Mouse (Mus musculus): Measurements from ENCODE around the gene Sdf2. TPM values are rescaled to one million over a fixed set of nuclear protein-coding genes. Genes with fewer than 3 reads are reported as not detected.

Gene Sdf2
- total and polyA plus RNA-seq, 3 experiments = 61.4 to 119 (median 93.0) TPM

DNA sequence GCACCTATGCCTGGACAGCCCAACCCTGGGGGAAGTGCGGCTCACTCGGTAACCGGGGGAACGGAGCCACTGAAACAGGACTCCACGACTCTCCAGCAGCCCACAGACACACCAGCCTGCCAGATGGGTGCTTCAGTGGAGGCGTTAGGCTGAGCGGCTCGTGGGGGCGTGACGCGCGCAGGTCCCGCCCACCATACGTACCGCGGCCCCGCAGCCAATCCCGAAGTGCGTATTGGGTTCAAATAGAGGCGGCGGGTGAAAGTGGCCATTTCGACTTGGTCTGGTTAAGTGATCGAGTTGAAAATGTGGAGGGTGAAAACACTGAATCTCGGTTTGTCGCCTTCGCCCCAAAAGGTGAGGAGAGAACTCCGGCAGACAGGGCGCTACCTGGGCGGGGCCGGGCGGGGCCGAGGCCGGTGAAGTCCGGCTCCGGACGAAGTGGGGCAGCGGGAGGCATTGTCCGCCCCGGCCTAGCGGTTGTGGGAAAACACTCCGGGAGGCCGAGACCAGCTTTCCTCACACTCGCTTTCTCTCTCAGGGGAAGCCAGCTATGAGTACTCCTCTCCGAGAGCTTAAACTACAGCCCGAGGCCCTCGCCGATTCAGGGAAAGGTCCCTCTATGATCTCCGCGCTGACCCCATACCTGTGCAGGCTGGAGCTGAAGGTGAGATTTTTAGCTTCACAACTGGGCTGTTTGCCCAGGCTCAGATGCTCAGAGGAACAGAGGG lies 56.0 kb downstream of the Sdf2 start, which contains the start of gene Spag5:
Gene Spag5 (plus strand): TSS at position 173 of the 728 bp plus-strand sequence.
- TF ChIP-seq ZMIZ1 (IDR thresholded peaks at IDR 0.05; ENCODE audit: low read depth, low read length) = peak; percentile 98
- TF ChIP-seq MYC (IDR thresholded peaks at IDR 0.05; ENCODE audit: low read depth, low read length) = peak; percentile 13; the same call in 1 of the 2 replicates
- peak; percentile 98 for TF ChIP-seq NELFE (IDR thresholded peaks at IDR 0.05; ENCODE audit: low read depth, low read length)
- TF ChIP-seq RAD21 (IDR thresholded peaks at IDR 0.05; ENCODE audit: low read depth, low read length) = no peak
- no peak for TF ChIP-seq CTCF (conservative IDR thresholded peaks at IDR 0.05 in 1 of 2, IDR thresholded peaks at IDR 0.05 in 1 of 2; ENCODE audit: low read depth in 2 of 2, low read length in 2 of 2)
- TF ChIP-seq MXI1 (IDR thresholded peaks at IDR 0.05; ENCODE audit: low read depth, low read length) = peak; percentile 92
- peak; percentile 75 for TF ChIP-seq NRF1 (IDR thresholded peaks at IDR 0.05; ENCODE audit: low read depth, low read length)
- peak; percentile 89; the same call in 1 of the 2 replicates for TF ChIP-seq E2F4 (IDR thresholded peaks at IDR 0.05; ENCODE audit: insufficient replicate concordance, low read depth, low read length)
- no peak for TF ChIP-seq PAX5 (IDR thresholded peaks at IDR 0.05; ENCODE audit: low read length)
- peak; percentile 99 for TF ChIP-seq POLR2A (IDR thresholded peaks at IDR 0.05; ENCODE audit: low read depth, low read length)
- no peak for TF ChIP-seq JUN (IDR thresholded peaks at IDR 0.05; ENCODE audit: insufficient read depth, low read depth, low read length)
- TF ChIP-seq MAZ (IDR thresholded peaks at IDR 0.05; ENCODE audit: low read depth, low read length) = no peak; the same call in 1 of the 2 replicates
- TF ChIP-seq JUND (conservative IDR thresholded peaks at IDR 0.05; ENCODE audit: low read depth, low read length) = no peak
- peak; percentile 94 for TF ChIP-seq TBP (conservative IDR thresholded peaks at IDR 0.05; ENCODE audit: low read depth, low read length)
- TF ChIP-seq MEF2A (IDR thresholded peaks at IDR 0.05; ENCODE audit: borderline replicate concordance, low read depth, low read length) = peak; percentile 56; the same call in 1 of the 2 replicates
- peak; percentile 94 for TF ChIP-seq SIN3A (IDR thresholded peaks at IDR 0.05; ENCODE audit: low read length)
- TF ChIP-seq USF1 (IDR thresholded peaks at IDR 0.05; ENCODE audit: low read depth, low read length) = peak; percentile 16
- TF ChIP-seq POLR2AphosphoS2 (IDR thresholded peaks at IDR 0.05; ENCODE audit: low read depth, low read length) = peak; percentile 95
- no peak for TF ChIP-seq GABPA (IDR thresholded peaks at IDR 0.05; ENCODE audit: insufficient replicate concordance, low read depth, low read length)
- peak; percentile 3; the same call in 1 of the 2 replicates for TF ChIP-seq EP300 (IDR thresholded peaks at IDR 0.05; ENCODE audit: low read length)
- TF ChIP-seq UBTF (IDR thresholded peaks at IDR 0.05; ENCODE audit: low read depth, low read length) = no peak
- TF ChIP-seq IRF4 (IDR thresholded peaks at IDR 0.05; ENCODE audit: low read depth, low read length) = peak; percentile 34; the same call in 1 of the 2 replicates
- 0 out of 2 replicates have a peak, but pooled peaks have one; percentile 48 for TF ChIP-seq KAT2A (IDR thresholded peaks at IDR 0.05; ENCODE audit: insufficient replicate concordance, low read length)
- TF ChIP-seq TCF12 (IDR thresholded peaks at IDR 0.05; ENCODE audit: low read depth, low read length) = peak; percentile 90
- peak; percentile 48; the same call in 1 of the 2 replicates for TF ChIP-seq CHD1 (IDR thresholded peaks at IDR 0.05; ENCODE audit: low read depth, low read length)
- TF ChIP-seq SMC3 (IDR thresholded peaks at IDR 0.05; ENCODE audit: low read depth, low read length) = no peak
- no peak for TF ChIP-seq USF2 (conservative IDR thresholded peaks at IDR 0.05; ENCODE audit: low read depth, low read length)
- no peak for TF ChIP-seq ZC3H11A (IDR thresholded peaks at IDR 0.05; ENCODE audit: low read depth, low read length)
- 0 out of 2 replicates have a peak, but pooled peaks have one; percentile 39 for TF ChIP-seq RCOR1 (conservative IDR thresholded peaks at IDR 0.05; ENCODE audit: low read depth, low read length)
- 0 out of 2 replicates have a peak, but pooled peaks have one; percentile 13 for TF ChIP-seq MAFK (IDR thresholded peaks at IDR 0.05; ENCODE audit: insufficient replicate concordance, low read length)
- no peak for TF ChIP-seq ZKSCAN1 (IDR thresholded peaks at IDR 0.05; ENCODE audit: borderline replicate concordance, low read depth, low read length)
- TF ChIP-seq ELF1 (IDR thresholded peaks at IDR 0.05; ENCODE audit: low read depth, low read length) = peak; percentile 26; the same call in 1 of the 2 replicates
- peak; percentile 39; the same call in 1 of the 2 replicates for TF ChIP-seq HCFC1 (IDR thresholded peaks at IDR 0.05; ENCODE audit: low read depth, low read length)
- TF ChIP-seq MAX (IDR thresholded peaks at IDR 0.05; ENCODE audit: low read length) = peak; percentile 61
- peak; percentile 48; the same call in 1 of the 2 replicates for TF ChIP-seq CHD2 (IDR thresholded peaks at IDR 0.05; ENCODE audit: low read length)
- dilution Hi-C loops (cut with MboI; ENCODE audit: extremely low pct_ligation_motif_present, extremely low pct_unique_long_range_greater_than_20kb, low sequenced_read_pairs) = no loop called here

More for the DNA sequence above, 56.0 kb downstream of the Sdf2 start, which contains the start of gene Spag5:
- H3K27ac ChIP-seq (ENCODE audit: insufficient read depth, low read depth) = peak within 1 kb of the TSS; percentile 49
- H3K36me3 ChIP-seq (replicated peaks in 1 of 2; ENCODE audit: control insufficient read depth in 1 of 2, insufficient read depth in 1 of 2, low read length in 1 of 2) = peaks cover 25 to 34% of the 10 kb centered on the region in 2 experiments
- H3K9ac ChIP-seq (ENCODE audit: insufficient read depth, low read depth) = peak within 1 kb of the TSS; percentile 75
- H3K4me3 ChIP-seq (replicated peaks in 1 of 3; ENCODE audit: low read depth in 2 of 3, low read length in 2 of 3, poor library complexity in 1 of 3) = peak within 1 kb of the TSS; percentile 68 to 80 (median 77)
- no peaks in the 10 kb centered on the region for H3K27me3 ChIP-seq (replicated peaks)
- peak within 1 kb of the TSS; percentile 95 for H3K4me2 ChIP-seq (ENCODE audit: insufficient read depth, low read depth, poor library complexity, severe bottlenecking)
- no peaks in the 10 kb centered on the region for H3K9me3 ChIP-seq (replicated peaks; ENCODE audit: low read length)
- H3K79me2 ChIP-seq (replicated peaks; ENCODE audit: control insufficient read depth, extremely low read depth, insufficient read depth, poor library complexity, severe bottlenecking) = peaks cover 28% of the 10 kb centered on the region
- peaks cover 0 to 42% of the 10 kb centered on the region in 2 experiments; a peak in 2 of 4 replicates for H3K4me1 ChIP-seq (ENCODE audit: control insufficient read depth in 1 of 2, insufficient read depth in 2 of 2)
- DNase-seq (ENCODE audit: extremely low read depth) = peak; percentile 94
- in situ Hi-C loops (cut with MboI; ENCODE audit: low pct_ligation_motif_present, low pct_unique_long_range_greater_than_20kb, low sequenced_read_pairs) = no loop called here

All from CH12.LX (cell line).